Mouse (Mus musculus): ENCODE measurements around the gene Cd33.

Gene Cd33

DNA sequence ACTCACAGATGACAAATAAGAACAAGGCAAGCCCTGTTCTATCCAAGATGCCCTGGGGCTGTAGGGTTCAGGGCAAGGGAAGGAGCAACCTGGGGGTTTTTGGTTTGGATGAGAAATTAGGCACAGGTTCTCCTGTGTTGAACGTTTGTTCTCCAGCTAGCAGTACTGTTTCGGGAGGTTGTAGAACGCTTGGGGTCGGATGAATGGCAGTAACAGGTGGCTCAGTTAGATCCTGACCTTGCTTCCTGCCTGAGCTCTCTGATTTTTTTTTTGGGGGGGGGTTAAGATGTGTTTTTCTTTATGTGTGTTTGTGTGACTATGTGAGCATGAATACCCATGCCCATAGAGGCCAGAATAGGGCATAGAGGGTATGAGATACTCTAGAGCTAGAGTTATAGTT lies 31.7 kb downstream of the Cd33 start:
- DNase-seq, result no peak

DNA sequence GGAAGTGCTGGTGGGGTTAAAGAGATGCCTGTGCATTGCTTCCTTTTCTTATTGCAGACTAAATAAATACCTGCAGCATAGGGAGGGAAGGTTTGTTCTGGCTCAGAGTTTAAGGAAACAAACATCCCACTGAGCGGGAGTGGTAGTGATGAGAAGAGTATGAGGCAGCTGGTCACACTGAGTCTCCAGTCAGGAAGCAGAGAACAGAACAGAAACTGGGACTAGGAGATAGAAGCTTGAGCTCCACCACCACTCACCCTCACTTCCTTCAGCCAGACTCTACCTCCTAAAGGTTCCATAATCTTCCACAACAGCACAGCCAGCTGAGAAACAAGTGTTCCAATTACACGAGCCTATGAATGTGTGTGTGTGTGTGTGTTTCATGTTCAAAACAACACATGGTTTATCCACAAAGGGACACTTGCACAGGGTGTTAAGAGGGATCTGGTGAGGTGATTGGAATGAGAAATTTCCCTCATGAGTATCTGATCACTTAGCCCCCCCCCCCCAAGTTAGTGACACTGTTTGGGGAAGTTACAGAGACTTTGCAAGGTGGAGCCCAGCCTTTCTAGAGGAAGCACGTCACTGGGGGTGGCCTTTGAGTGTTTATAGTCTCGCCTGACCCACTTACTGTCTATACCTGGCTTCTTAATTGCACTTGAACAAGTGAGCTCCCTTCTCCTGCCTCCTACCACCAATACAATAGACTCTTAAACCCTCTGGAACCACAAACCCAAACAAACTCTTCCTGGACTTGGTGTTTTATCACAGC lies 32.3 kb downstream of the Cd33 start:
- DNase-seq, result no peak

DNA sequence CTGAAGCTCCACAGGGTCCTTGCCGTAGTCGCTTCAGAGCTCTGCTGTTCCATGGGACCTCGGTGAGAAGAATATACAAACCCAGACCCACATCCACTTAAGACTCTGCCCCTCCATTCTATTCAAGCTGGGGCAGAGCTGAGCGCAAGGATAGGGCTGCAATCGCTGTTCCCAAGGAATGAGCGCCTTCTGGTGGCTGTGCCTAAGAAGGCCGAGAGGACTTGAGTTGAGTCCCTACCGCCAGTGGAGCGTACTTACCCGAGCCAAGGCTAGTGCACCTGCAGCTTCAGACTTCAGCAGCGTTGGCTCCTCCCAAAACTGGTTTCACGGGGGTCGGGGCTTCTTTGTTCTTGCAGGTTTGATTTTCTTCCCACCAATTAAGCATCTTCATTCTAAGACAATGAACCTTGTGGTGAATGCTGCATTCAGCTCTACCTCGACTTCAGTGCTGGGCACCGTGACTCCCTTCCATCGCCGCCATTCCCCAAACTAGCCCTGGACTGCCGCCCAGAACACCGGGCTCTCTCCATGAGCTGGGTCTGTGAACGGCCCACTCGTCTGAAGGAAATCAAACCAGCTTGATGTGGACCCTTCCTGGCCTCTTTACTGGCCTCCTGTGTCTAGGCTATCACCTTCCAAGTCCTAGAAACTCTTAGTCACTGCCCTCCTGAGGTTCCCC lies 48.7 kb downstream of the Cd33 start:
- DNase-seq, result peak; percentile 89 to 90

DNA sequence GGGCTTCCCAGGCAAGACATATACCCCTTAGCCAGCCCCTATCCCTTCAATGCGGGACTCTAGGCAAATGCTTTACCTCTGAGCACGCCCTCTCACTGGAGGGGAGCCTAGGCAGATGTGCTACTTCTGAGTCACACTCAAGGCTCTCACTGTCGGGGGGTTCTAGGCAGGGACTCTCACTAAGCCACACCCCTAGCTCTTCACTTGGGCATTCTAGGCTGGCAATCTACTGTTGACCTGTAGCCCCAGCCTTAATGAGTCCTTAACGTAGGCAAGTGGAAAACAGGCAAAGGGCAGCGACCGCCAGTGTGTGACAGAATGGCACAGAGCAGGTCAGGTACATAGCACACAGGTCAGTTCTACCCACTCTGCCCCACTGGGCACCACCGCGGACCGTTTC lies 53.4 kb downstream of the Cd33 start:
- DNase-seq, result no peak

DNA sequence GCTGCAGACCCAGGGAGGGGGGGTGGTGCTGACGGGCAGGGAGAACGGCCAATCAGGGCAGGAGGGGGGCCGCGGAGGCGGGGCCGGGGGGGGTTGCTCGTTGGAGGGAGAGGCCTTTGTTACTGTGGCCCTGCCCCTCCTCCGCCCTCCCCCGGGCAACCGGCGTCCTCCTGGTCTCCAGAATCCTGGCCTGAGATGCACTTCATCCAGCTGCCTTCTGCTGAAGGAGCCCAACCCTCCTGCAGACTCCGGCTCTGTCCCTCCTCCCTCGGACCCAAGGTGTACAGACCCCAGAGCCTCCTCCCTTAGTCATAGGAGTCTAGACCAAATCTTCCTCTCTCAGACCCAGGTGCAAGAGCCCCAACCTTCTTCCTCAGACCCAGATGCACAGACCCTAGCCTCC lies 54.0 kb downstream of the Cd33 start:
- peak; percentile 96 to 97 for DNase-seq

DNA sequence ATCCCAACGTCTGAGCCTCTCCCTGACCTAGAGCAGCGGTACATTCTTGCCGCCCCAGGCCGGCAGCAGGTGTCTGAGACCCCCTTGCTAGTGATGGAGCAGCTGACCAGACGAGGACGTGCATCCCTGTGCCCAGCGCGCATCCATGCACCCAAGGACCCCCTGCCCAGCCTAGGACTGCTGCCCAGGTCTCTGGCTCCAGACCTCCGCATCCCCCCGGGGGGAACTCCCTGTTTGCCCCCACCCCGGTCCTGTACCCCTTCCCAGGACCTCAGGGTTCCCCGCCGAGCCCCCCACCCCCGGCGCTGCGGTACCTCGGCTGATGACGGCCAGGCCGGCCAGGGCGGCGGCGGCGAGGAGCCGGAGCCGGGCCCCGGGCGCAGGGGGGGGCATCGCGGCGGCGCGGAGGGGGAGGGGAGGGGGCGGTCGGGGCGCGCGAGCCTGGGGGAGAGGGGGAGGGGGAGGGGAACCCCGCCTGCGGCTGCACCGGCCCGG lies 54.5 kb downstream of the Cd33 start, which contains the start of gene Iglon5:
TSS of gene Iglon5 (minus strand) at position 445 of the 495 bp plus-strand sequence.
- DNase-seq, result peak; percentile 75 to 77

DNA sequence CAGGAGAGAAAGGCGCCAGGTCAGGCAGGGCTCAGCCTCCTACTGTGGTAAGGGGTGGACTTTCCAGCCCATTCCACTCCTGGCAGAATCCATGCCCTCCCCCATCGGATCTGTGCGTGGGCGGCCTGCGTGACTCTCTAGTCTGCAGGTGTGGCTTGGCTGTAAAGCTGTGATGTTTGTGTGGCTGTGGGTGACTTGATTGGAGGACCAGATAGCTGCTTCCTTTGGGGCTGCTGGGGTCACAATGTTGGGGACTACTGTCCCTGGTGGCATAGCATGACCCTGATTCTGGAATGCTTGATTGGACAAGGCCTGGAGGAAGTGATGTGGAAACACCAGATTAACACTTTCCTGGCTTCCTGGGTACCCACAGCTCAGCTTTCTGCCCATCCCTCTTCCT lies 55.6 kb downstream of the Cd33 start:
- DNase-seq, result peak; percentile 40 to 41

DNA sequence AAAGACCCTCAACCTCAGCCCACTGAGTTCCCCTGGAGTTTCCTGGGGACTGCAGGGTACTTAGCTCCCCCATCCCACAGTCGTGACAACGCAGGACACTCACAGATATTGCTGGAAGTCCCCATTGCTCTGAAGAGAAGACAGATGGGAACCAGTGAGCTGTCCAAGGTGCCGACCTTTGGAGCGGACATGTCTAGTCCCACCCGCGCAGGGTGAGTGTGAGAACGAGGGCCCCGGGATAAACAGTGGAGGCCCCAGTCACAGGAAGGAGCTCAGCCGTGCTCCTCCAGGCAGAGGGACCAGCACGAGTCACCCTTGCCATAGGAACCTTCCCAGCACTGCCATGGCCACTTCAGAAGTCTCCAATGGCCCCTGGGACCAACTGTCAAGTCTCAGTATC lies 61.0 kb downstream of the Cd33 start:
- no peak for DNase-seq

DNA sequence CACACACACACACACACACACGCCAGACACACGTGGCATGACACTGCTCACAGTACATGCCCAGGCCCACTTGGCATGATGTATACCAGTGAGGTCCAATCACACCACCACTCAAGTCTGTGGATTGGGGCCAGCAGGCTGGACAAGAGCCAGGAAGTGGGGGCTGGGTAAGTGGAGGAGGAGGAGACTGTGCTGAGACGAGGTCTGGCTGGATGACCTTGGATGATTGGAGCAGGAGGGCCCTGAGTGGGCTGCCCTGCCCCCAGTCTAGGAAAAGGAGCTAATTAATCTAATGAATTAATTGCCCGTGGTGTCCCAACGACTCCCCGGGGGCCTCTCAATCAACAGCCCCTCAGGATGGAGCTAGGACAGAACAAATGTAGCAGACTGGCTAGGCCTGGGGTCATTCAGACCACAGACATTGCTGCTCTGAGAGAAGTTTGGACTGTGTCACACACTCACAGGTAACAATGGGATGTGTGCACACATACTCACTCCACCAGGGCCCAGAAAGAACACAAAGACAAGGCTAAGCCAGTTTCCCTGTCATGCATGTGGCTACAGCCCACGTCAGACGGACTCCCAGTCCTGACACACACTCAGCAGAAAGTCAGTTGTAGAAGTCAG lies 62.0 kb downstream of the Cd33 start:
- DNase-seq, result peak; percentile 89 to 91

DNA sequence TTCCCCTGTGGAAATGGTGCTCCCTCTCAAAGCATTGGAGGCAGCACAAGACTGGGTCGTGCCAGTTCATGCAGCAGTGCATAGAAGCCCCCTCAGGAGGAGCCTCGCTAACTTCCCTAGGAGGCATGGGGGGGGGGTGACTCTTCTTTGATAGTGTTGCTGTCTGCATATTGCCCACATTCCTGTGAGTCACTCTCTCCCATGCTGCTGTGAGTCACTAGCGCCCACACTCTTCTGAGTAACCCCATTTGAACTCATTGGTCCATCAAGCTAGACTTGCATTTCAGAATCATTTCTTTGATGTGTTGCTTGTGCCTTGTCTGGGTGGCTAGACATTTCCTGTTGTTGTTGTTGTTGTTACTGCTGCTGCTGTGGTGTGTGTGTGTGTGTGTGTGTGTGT lies 63.0 kb downstream of the Cd33 start:
- no peak for DNase-seq

DNA sequence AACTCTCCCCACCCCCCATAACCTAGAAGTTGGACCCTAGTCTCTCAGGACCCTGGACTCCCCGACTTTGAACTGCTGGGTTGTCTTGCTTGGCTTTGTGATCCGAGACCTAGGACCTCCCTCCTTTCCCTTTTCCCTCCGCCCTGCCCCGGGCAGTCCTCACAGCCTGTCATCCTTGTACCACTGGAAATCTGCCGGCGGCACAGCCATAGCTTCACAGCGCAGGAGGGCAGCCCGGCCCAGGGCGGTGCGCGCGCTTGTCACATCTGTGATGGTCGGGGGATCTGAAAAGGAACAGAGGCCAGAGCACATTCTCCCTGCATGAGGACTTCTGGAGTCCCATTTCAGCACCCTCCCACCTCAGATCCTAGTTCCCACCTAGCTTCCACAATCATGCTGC lies 67.9 kb downstream of the Cd33 start:
- DNase-seq, result no peak

DNA sequence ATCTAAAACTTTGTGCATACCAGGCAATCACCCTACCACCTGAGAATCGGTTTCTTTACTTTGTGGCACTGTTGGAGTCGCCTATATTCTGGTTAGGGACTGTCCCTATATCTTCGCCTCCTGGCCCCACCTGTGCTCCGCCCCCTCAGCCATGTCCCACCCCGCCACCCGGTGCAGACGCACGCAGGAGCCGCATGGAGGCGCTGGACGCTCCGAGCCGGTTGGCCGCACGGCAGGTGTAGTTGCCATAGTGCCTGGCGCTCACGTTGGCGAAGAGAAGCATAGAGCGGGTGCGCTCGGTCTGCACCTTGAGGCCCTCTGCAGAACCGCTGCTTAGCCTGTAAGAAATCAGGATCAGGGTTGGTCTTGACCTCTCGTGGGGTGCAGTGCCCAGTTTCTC lies 68.5 kb downstream of the Cd33 start:
- peak; percentile 53 to 63 for DNase-seq
